Mouse (Mus musculus): ENCODE data around the gene Npnt. TPM values are rescaled to one million over a fixed set of nuclear protein-coding genes. Genes with fewer than 3 reads are reported as not detected.

The Npnt gene
- total RNA-seq, 1 experiment = 8.6 TPM

DNA sequence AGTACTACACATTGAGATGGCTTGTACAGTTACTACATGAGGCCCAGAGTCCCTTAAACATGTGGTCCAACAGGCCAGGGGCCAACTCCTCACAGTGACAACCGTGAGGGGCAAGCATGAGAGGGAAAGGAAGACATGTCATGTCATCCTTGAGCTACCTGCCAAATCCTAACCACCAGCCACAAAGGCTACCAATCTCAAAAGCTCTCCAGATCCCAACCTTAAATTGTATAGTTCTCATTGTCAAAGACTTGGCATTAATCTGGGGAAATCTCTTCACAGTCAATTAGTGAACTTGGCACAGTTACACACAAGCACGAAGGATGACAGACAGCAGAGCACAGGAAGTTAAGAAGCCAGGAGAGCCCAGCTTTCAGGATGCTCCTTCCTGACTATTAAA is 15.4 kb downstream of the Npnt start:
- no peak for DNase-seq (ENCODE audit: low read depth, low spot score)
- TF ChIP-seq HCFC1 (IDR thresholded peaks at IDR 0.05; ENCODE audit: borderline replicate concordance, insufficient read depth, low read length) (no peak), CHD2 (IDR thresholded peaks at IDR 0.05; ENCODE audit: low read depth, low read length) (no peak), MAFK (IDR thresholded peaks at IDR 0.05; ENCODE audit: insufficient read depth, low read depth, low read length) (no peak), ZC3H11A (IDR thresholded peaks at IDR 0.05; ENCODE audit: borderline replicate concordance, low read depth, low read length) (no peak), ZNF384 (IDR thresholded peaks at IDR 0.05; ENCODE audit: low read depth, low read length) (no peak)
- Histone ChIP-seq H3K27ac (ENCODE audit: insufficient read depth, low read depth, low read length, poor library complexity, severe bottlenecking) (no peak overlapping the region), H3K9me3 (ENCODE audit: control insufficient read depth, insufficient read depth, low read depth, low read length) (no peaks in the 10 kb centered on the region), H3K36me3 (ENCODE audit: control insufficient read depth, insufficient read depth, low read length, poor library complexity, severe bottlenecking) (no peaks in the 10 kb centered on the region), H3K4me1 (ENCODE audit: control insufficient read depth in 2 of 2, insufficient read depth in 2 of 2, low read length in 2 of 2, poor library complexity in 1 of 2) (no peaks in the 10 kb centered on the region), H3K9ac (ENCODE audit: insufficient read depth, low read depth, low read length, poor library complexity, severe bottlenecking) (no peak overlapping the region), H3K4me3 (ENCODE audit: insufficient read depth in 1 of 2, low read depth in 1 of 2, low read length in 2 of 2, poor library complexity in 1 of 2, severe bottlenecking in 1 of 2) (no peak overlapping the region)
- in situ Hi-C loops (cut with MboI; ENCODE audit: low sequenced_read_pairs in 2 of 2, unreplicated experiment in 2 of 2) = no loop called here

DNA sequence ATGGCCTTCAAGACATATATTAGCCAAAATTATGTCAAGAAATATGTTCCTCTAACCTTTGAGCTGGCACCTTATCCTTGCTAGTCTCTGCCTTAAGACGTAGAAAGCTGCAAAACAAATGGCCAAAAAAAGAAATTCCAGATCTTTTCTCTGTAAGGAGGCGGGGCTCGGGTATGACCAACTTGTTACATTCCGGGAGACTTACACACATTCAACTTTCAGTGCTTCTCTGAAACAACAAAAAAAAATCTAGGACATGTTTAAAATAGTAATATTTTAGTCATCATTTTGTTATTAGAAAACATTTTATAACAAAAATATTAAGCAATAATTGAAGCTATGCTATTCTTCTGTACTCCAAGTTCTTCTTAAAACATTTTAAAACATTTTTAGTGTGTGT is 18.6 kb downstream of the Npnt start:
- Histone ChIP-seq H3K9ac (ENCODE audit: insufficient read depth, low read depth, low read length, poor library complexity, severe bottlenecking) (no peak overlapping the region), H3K4me1 (ENCODE audit: control insufficient read depth in 2 of 2, insufficient read depth in 2 of 2, low read length in 2 of 2, poor library complexity in 1 of 2) (peaks cover 0 to 2% of the 10 kb centered on the region in 2 experiments; a peak in 1 of 4 replicates), H3K27ac (ENCODE audit: insufficient read depth, low read depth, low read length, poor library complexity, severe bottlenecking) (no peak overlapping the region), H3K9me3 (ENCODE audit: control insufficient read depth, insufficient read depth, low read depth, low read length) (no peaks in the 10 kb centered on the region), H3K4me3 (ENCODE audit: insufficient read depth in 1 of 2, low read depth in 1 of 2, low read length in 2 of 2, poor library complexity in 1 of 2, severe bottlenecking in 1 of 2) (no peak overlapping the region), H3K36me3 (ENCODE audit: control insufficient read depth, insufficient read depth, low read length, poor library complexity, severe bottlenecking) (no peaks in the 10 kb centered on the region)
- in situ Hi-C loops (cut with MboI; ENCODE audit: low sequenced_read_pairs in 2 of 2, unreplicated experiment in 2 of 2) = no loop called here
- DNase-seq (ENCODE audit: low read depth, low spot score) = no peak
- no peak for TF ChIP-seq CHD2 (IDR thresholded peaks at IDR 0.05; ENCODE audit: low read depth, low read length)
- TF ChIP-seq MAFK (IDR thresholded peaks at IDR 0.05; ENCODE audit: insufficient read depth, low read depth, low read length) = no peak
- no peak for TF ChIP-seq HCFC1 (IDR thresholded peaks at IDR 0.05; ENCODE audit: borderline replicate concordance, insufficient read depth, low read length)
- TF ChIP-seq ZC3H11A (IDR thresholded peaks at IDR 0.05; ENCODE audit: borderline replicate concordance, low read depth, low read length) = no peak
- TF ChIP-seq ZNF384 (IDR thresholded peaks at IDR 0.05; ENCODE audit: low read depth, low read length) = no peak

GRCm38 (mm10) chr3:132929866-132930265 is 20.2 kb downstream of the Npnt start:
- no peak overlapping the region for H3K9ac ChIP-seq (ENCODE audit: insufficient read depth, low read depth, low read length, poor library complexity, severe bottlenecking)
- H3K9me3 ChIP-seq (ENCODE audit: control insufficient read depth, insufficient read depth, low read depth, low read length) = no peaks in the 10 kb centered on the region
- no peak overlapping the region for H3K27ac ChIP-seq (ENCODE audit: insufficient read depth, low read depth, low read length, poor library complexity, severe bottlenecking)
- in situ Hi-C loops (cut with MboI; ENCODE audit: low sequenced_read_pairs in 2 of 2, unreplicated experiment in 2 of 2) = no loop called here
- H3K4me1 ChIP-seq (ENCODE audit: control insufficient read depth in 2 of 2, insufficient read depth in 2 of 2, low read length in 2 of 2, poor library complexity in 1 of 2) = peaks cover 0 to 2% of the 10 kb centered on the region in 2 experiments; a peak in 1 of 4 replicates
- H3K4me3 ChIP-seq (ENCODE audit: insufficient read depth in 1 of 2, low read depth in 1 of 2, low read length in 2 of 2, poor library complexity in 1 of 2, severe bottlenecking in 1 of 2) = no peak overlapping the region
- no peak for DNase-seq (ENCODE audit: low read depth, low spot score)
- H3K36me3 ChIP-seq (ENCODE audit: control insufficient read depth, insufficient read depth, low read length, poor library complexity, severe bottlenecking) = no peaks in the 10 kb centered on the region
- TF ChIP-seq ZC3H11A (IDR thresholded peaks at IDR 0.05; ENCODE audit: borderline replicate concordance, low read depth, low read length) (no peak), MAFK (IDR thresholded peaks at IDR 0.05; ENCODE audit: insufficient read depth, low read depth, low read length) (no peak), HCFC1 (IDR thresholded peaks at IDR 0.05; ENCODE audit: borderline replicate concordance, insufficient read depth, low read length) (no peak), CHD2 (IDR thresholded peaks at IDR 0.05; ENCODE audit: low read depth, low read length) (no peak), ZNF384 (IDR thresholded peaks at IDR 0.05; ENCODE audit: low read depth, low read length) (no peak)

GRCm38 (mm10) chr3:132928186-132928585 is 21.9 kb downstream of the Npnt start:
- no peak for DNase-seq (ENCODE audit: low read depth, low spot score)
- H3K27ac ChIP-seq (ENCODE audit: insufficient read depth, low read depth, low read length, poor library complexity, severe bottlenecking) = no peak overlapping the region
- H3K4me3 ChIP-seq (ENCODE audit: insufficient read depth in 1 of 2, low read depth in 1 of 2, low read length in 2 of 2, poor library complexity in 1 of 2, severe bottlenecking in 1 of 2) = no peak overlapping the region
- TF ChIP-seq MAFK (IDR thresholded peaks at IDR 0.05; ENCODE audit: insufficient read depth, low read depth, low read length) (no peak), ZC3H11A (IDR thresholded peaks at IDR 0.05; ENCODE audit: borderline replicate concordance, low read depth, low read length) (no peak), HCFC1 (IDR thresholded peaks at IDR 0.05; ENCODE audit: borderline replicate concordance, insufficient read depth, low read length) (no peak)
- no peak overlapping the region for H3K9ac ChIP-seq (ENCODE audit: insufficient read depth, low read depth, low read length, poor library complexity, severe bottlenecking)
- H3K36me3 ChIP-seq (ENCODE audit: control insufficient read depth, insufficient read depth, low read length, poor library complexity, severe bottlenecking) = no peaks in the 10 kb centered on the region
- in situ Hi-C loops (cut with MboI; ENCODE audit: low sequenced_read_pairs in 2 of 2, unreplicated experiment in 2 of 2) = no loop called here
- H3K9me3 ChIP-seq (ENCODE audit: control insufficient read depth, insufficient read depth, low read depth, low read length) = no peaks in the 10 kb centered on the region
- H3K4me1 ChIP-seq (ENCODE audit: control insufficient read depth in 2 of 2, insufficient read depth in 2 of 2, low read length in 2 of 2, poor library complexity in 1 of 2) = peaks cover 0 to 2% of the 10 kb centered on the region in 2 experiments; a peak in 1 of 4 replicates

DNA sequence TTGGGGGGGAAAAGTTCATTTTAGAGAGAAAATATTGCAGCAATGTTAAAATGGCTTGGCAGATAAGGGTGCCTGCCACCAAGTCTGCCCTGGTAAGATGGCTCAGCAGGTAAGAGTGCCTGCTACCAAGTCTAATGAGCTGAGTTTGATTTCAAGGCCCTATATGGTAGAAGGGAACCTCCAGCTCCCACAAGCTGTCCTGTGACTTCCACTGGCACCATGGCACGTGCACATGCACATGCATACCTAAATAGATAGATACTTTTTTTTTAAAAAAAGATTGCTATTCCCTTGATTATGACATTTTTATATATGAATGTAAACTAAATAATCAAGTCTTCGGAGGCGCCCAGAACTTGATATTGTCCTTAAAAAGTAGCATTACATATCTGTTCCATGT is 30.3 kb downstream of the Npnt start:
- TF ChIP-seq CHD2 (IDR thresholded peaks at IDR 0.05; ENCODE audit: low read depth, low read length) (no peak), ZC3H11A (IDR thresholded peaks at IDR 0.05; ENCODE audit: borderline replicate concordance, low read depth, low read length) (no peak), ZNF384 (IDR thresholded peaks at IDR 0.05; ENCODE audit: low read depth, low read length) (no peak), HCFC1 (IDR thresholded peaks at IDR 0.05; ENCODE audit: borderline replicate concordance, insufficient read depth, low read length) (no peak), MAFK (IDR thresholded peaks at IDR 0.05; ENCODE audit: insufficient read depth, low read depth, low read length) (no peak)
- Histone ChIP-seq H3K4me3 (ENCODE audit: insufficient read depth in 1 of 2, low read depth in 1 of 2, low read length in 2 of 2, poor library complexity in 1 of 2, severe bottlenecking in 1 of 2) (no peak overlapping the region), H3K9ac (ENCODE audit: insufficient read depth, low read depth, low read length, poor library complexity, severe bottlenecking) (no peak overlapping the region), H3K9me3 (ENCODE audit: control insufficient read depth, insufficient read depth, low read depth, low read length) (no peaks in the 10 kb centered on the region), H3K27ac (ENCODE audit: insufficient read depth, low read depth, low read length, poor library complexity, severe bottlenecking) (no peak overlapping the region), H3K36me3 (ENCODE audit: control insufficient read depth, insufficient read depth, low read length, poor library complexity, severe bottlenecking) (no peaks in the 10 kb centered on the region), H3K4me1 (ENCODE audit: control insufficient read depth in 2 of 2, insufficient read depth in 2 of 2, low read length in 2 of 2, poor library complexity in 1 of 2) (peaks cover 0 to 3% of the 10 kb centered on the region in 2 experiments; a peak in 1 of 4 replicates)
- in situ Hi-C loops (cut with MboI; ENCODE audit: low sequenced_read_pairs in 2 of 2, unreplicated experiment in 2 of 2) = no loop called here
- DNase-seq (ENCODE audit: low read depth, low spot score) = no peak

Measured in ES-E14 (cell line).